Mouse (Mus musculus): ENCODE data around the gene Mgat5b. TPM values are rescaled to one million over a fixed set of nuclear protein-coding genes. Genes with fewer than 3 reads are reported as not detected.
A peak's percentile ranks its signal among the peaks of the same experiment; 100 is the strongest.

Gene Mgat5b
- polyA plus RNA-seq, 1 experiment from 2014 or later: 1.5 TPM

- no peak for DNase-seq (ENCODE audit: low spot score)
- Histone ChIP-seq H3K27me3 (ENCODE audit: control insufficient read depth, insufficient read depth, low read length) (no peaks in the 10 kb centered on the region), H3K9ac (replicated peaks; ENCODE audit: low read length) (no peak overlapping the region), H3K36me3 (replicated peaks; ENCODE audit: control insufficient read depth, insufficient read depth, low read depth, low read length) (no peaks in the 10 kb centered on the region), H3K4me2 (ENCODE audit: low read depth, low read length) (no peak overlapping the region), H3K27ac (replicated peaks; ENCODE audit: low read depth, low read length) (no peak overlapping the region), H3K4me3 (ENCODE audit: low read depth, low read length) (no peak overlapping the region), H3K9me3 (replicated peaks; ENCODE audit: control insufficient read depth, low read length) (no peaks in the 10 kb centered on the region), H3K4me1 (ENCODE audit: control insufficient read depth, insufficient read depth, low read length) (no peaks in the 10 kb centered on the region)
- WGBS: 74% methylated on average over 4 of the region's 4 CpGs
- ATAC-seq (replicated peaks; ENCODE audit: insufficient number of reproducible peaks, low FRiP score, low TSS enrichment, low read depth): no peak
Observed at GRCm38 (mm10) chr11:116970847-116971246, 52.2 kb downstream of the Mgat5b start.

GRCm38 (mm10) chr11:116972828-116973227, 54.2 kb downstream of the Mgat5b start:
- no peak overlapping the region for H3K27ac ChIP-seq (replicated peaks; ENCODE audit: low read depth, low read length)
- no peaks in the 10 kb centered on the region for H3K27me3 ChIP-seq (ENCODE audit: control insufficient read depth, insufficient read depth, low read length)
- no peak overlapping the region for H3K4me3 ChIP-seq (ENCODE audit: low read depth, low read length)
- DNase-seq (ENCODE audit: low spot score) (no peak), ATAC-seq (replicated peaks; ENCODE audit: insufficient number of reproducible peaks, low FRiP score, low TSS enrichment, low read depth) (no peak)
- no peaks in the 10 kb centered on the region for H3K9me3 ChIP-seq (replicated peaks; ENCODE audit: control insufficient read depth, low read length)
- no peak overlapping the region for H3K4me2 ChIP-seq (ENCODE audit: low read depth, low read length)
- H3K4me1 ChIP-seq (ENCODE audit: control insufficient read depth, insufficient read depth, low read length): no peaks in the 10 kb centered on the region
- H3K36me3 ChIP-seq (replicated peaks; ENCODE audit: control insufficient read depth, insufficient read depth, low read depth, low read length): no peaks in the 10 kb centered on the region
- 55% methylated on average over 4 of the region's 4 CpGs for whole genome bisulfite sequencing
- no peak overlapping the region for H3K9ac ChIP-seq (replicated peaks; ENCODE audit: low read length)

GRCm38 (mm10) chr11:116973508-116973907, 54.8 kb downstream of the Mgat5b start:
- H3K9me3 ChIP-seq (replicated peaks; ENCODE audit: control insufficient read depth, low read length): no peaks in the 10 kb centered on the region
- no peaks in the 10 kb centered on the region for H3K4me1 ChIP-seq (ENCODE audit: control insufficient read depth, insufficient read depth, low read length)
- 92% methylated on average over 9 of the region's 9 CpGs for WGBS
- H3K36me3 ChIP-seq (replicated peaks; ENCODE audit: control insufficient read depth, insufficient read depth, low read depth, low read length): no peaks in the 10 kb centered on the region
- no peaks in the 10 kb centered on the region for H3K27me3 ChIP-seq (ENCODE audit: control insufficient read depth, insufficient read depth, low read length)
- DNase-seq (ENCODE audit: low spot score) (no peak), ATAC-seq (replicated peaks; ENCODE audit: insufficient number of reproducible peaks, low FRiP score, low TSS enrichment, low read depth) (no peak)
- H3K27ac ChIP-seq (replicated peaks; ENCODE audit: low read depth, low read length): no peak overlapping the region
- H3K4me3 ChIP-seq (ENCODE audit: low read depth, low read length): no peak overlapping the region
- no peak overlapping the region for H3K9ac ChIP-seq (replicated peaks; ENCODE audit: low read length)
- H3K4me2 ChIP-seq (ENCODE audit: low read depth, low read length): no peak overlapping the region

GRCm38 (mm10) chr11:116974341-116974740, 55.7 kb downstream of the Mgat5b start:
- Histone ChIP-seq H3K36me3 (replicated peaks; ENCODE audit: control insufficient read depth, insufficient read depth, low read depth, low read length) (no peaks in the 10 kb centered on the region), H3K4me1 (ENCODE audit: control insufficient read depth, insufficient read depth, low read length) (no peaks in the 10 kb centered on the region)

GRCm38 (mm10) chr11:116980313-116980712, 61.6 kb downstream of the Mgat5b start:
- H3K4me3 ChIP-seq (ENCODE audit: low read depth, low read length): no peak overlapping the region
- H3K27ac ChIP-seq (replicated peaks; ENCODE audit: low read depth, low read length): no peak overlapping the region
- H3K4me2 ChIP-seq (ENCODE audit: low read depth, low read length): no peak overlapping the region
- DNase-seq (ENCODE audit: low spot score) (peak; percentile 31), ATAC-seq (replicated peaks; ENCODE audit: insufficient number of reproducible peaks, low FRiP score, low TSS enrichment, low read depth) (no peak)
- H3K36me3 ChIP-seq (replicated peaks; ENCODE audit: control insufficient read depth, insufficient read depth, low read depth, low read length): no peaks in the 10 kb centered on the region
- WGBS: 46% methylated on average over 5 of the region's 5 CpGs
- no peak overlapping the region for H3K9ac ChIP-seq (replicated peaks; ENCODE audit: low read length)
- H3K27me3 ChIP-seq (ENCODE audit: control insufficient read depth, insufficient read depth, low read length): no peaks in the 10 kb centered on the region
- H3K9me3 ChIP-seq (replicated peaks; ENCODE audit: control insufficient read depth, low read length): no peaks in the 10 kb centered on the region
- peaks cover 4% of the 10 kb centered on the region for H3K4me1 ChIP-seq (ENCODE audit: control insufficient read depth, insufficient read depth, low read length)

More at GRCm38 (mm10) chr11:116974341-116974740, 55.7 kb downstream of the Mgat5b start:
- DNase-seq (ENCODE audit: low spot score) (no peak), ATAC-seq (replicated peaks; ENCODE audit: insufficient number of reproducible peaks, low FRiP score, low TSS enrichment, low read depth) (0 out of 2 replicates have a peak, but pooled peaks have one; percentile 35)
- no peak overlapping the region for H3K4me2 ChIP-seq (ENCODE audit: low read depth, low read length)
- no peak overlapping the region for H3K4me3 ChIP-seq (ENCODE audit: low read depth, low read length)
- H3K9me3 ChIP-seq (replicated peaks; ENCODE audit: control insufficient read depth, low read length): no peaks in the 10 kb centered on the region
- no peaks in the 10 kb centered on the region for H3K27me3 ChIP-seq (ENCODE audit: control insufficient read depth, insufficient read depth, low read length)
- no peak overlapping the region for H3K9ac ChIP-seq (replicated peaks; ENCODE audit: low read length)
- H3K27ac ChIP-seq (replicated peaks; ENCODE audit: low read depth, low read length): no peak overlapping the region
- WGBS: 84% methylated on average over 7 of the region's 7 CpGs

- 57% methylated on average over 4 of the region's 4 CpGs for WGBS
- H3K36me3 ChIP-seq (replicated peaks; ENCODE audit: control insufficient read depth, insufficient read depth, low read depth, low read length): no peaks in the 10 kb centered on the region
Observed at GRCm38 (mm10) chr11:116982543-116982942, 63.9 kb downstream of the Mgat5b start.

GRCm38 (mm10) chr11:116985504-116986385, 67.1 kb downstream of the Mgat5b start:
- Histone ChIP-seq H3K9ac (replicated peaks; ENCODE audit: low read length) (no peak overlapping the region), H3K9me3 (replicated peaks; ENCODE audit: control insufficient read depth, low read length) (no peaks in the 10 kb centered on the region), H3K4me1 (ENCODE audit: control insufficient read depth, insufficient read depth, low read length) (no peaks in the 10 kb centered on the region), H3K4me3 (ENCODE audit: low read depth, low read length) (no peak overlapping the region), H3K27me3 (ENCODE audit: control insufficient read depth, insufficient read depth, low read length) (no peaks in the 10 kb centered on the region), H3K36me3 (replicated peaks; ENCODE audit: control insufficient read depth, insufficient read depth, low read depth, low read length) (no peaks in the 10 kb centered on the region), H3K4me2 (ENCODE audit: low read depth, low read length) (no peak overlapping the region), H3K27ac (replicated peaks; ENCODE audit: low read depth, low read length) (no peak overlapping the region)
- 74% methylated on average over 15 of the region's 15 CpGs for WGBS
- DNase-seq (ENCODE audit: low spot score) (no peak), ATAC-seq (replicated peaks; ENCODE audit: insufficient number of reproducible peaks, low FRiP score, low TSS enrichment, low read depth) (no peak)

More at GRCm38 (mm10) chr11:116982543-116982942, 63.9 kb downstream of the Mgat5b start:
- no peak overlapping the region for H3K4me3 ChIP-seq (ENCODE audit: low read depth, low read length)
- no peak overlapping the region for H3K27ac ChIP-seq (replicated peaks; ENCODE audit: low read depth, low read length)
- no peaks in the 10 kb centered on the region for H3K27me3 ChIP-seq (ENCODE audit: control insufficient read depth, insufficient read depth, low read length)
- H3K9me3 ChIP-seq (replicated peaks; ENCODE audit: control insufficient read depth, low read length): no peaks in the 10 kb centered on the region
- no peak overlapping the region for H3K4me2 ChIP-seq (ENCODE audit: low read depth, low read length)
- H3K4me1 ChIP-seq (ENCODE audit: control insufficient read depth, insufficient read depth, low read length): peaks cover 4% of the 10 kb centered on the region
- ATAC-seq (replicated peaks; ENCODE audit: insufficient number of reproducible peaks, low FRiP score, low TSS enrichment, low read depth) (no peak), DNase-seq (ENCODE audit: low spot score) (no peak)
- H3K9ac ChIP-seq (replicated peaks; ENCODE audit: low read length): no peak overlapping the region

- no peaks in the 10 kb centered on the region for H3K9me3 ChIP-seq (replicated peaks; ENCODE audit: control insufficient read depth, low read length)
- no peak for ATAC-seq (replicated peaks; ENCODE audit: insufficient number of reproducible peaks, low FRiP score, low TSS enrichment, low read depth)
- 35% methylated on average over 8 of the region's 8 CpGs for WGBS
- H3K4me3 ChIP-seq (ENCODE audit: low read depth, low read length): no peak overlapping the region
- no peaks in the 10 kb centered on the region for H3K27me3 ChIP-seq (ENCODE audit: control insufficient read depth, insufficient read depth, low read length)
- H3K4me2 ChIP-seq (ENCODE audit: low read depth, low read length): no peak overlapping the region
- H3K27ac ChIP-seq (replicated peaks; ENCODE audit: low read depth, low read length): no peak overlapping the region
- no peaks in the 10 kb centered on the region for H3K4me1 ChIP-seq (ENCODE audit: control insufficient read depth, insufficient read depth, low read length)
- no peak for DNase-seq (ENCODE audit: low spot score)
- H3K36me3 ChIP-seq (replicated peaks; ENCODE audit: control insufficient read depth, insufficient read depth, low read depth, low read length): no peaks in the 10 kb centered on the region
- H3K9ac ChIP-seq (replicated peaks; ENCODE audit: low read length): no peak overlapping the region
Observed at GRCm38 (mm10) chr11:116988131-116988530, 69.5 kb downstream of the Mgat5b start.

All from embryonic facial prominence, embryonic 11.5 days (tissue).